Mouse (Mus musculus): ENCODE measurements around the gene Snip1.
A peak's percentile ranks its signal among the peaks of the same experiment; 100 is the strongest.

Gene Snip1

DNA sequence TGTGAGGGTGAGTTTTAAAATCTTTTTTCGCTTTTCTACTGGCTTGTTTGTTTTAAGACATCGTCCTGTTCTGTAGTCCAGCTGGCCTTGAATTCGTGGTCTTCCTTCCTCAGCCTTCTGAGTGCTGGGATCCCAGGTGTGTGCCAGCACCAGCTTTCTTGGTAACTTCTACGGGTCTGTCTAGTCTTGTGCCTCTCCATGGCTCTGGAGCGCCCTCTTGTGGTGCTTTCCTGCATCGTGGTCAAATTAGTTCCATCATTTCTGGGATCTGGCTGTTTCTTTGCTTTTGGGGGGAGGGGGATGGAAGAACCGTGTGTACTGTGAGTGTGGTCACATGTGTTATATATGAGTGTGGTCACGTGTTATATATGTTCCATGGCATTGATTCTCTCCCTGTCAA lies 33.0 kb downstream of the Snip1 start:
- DNase-seq (ENCODE audit: low spot score in 2 of 2): peak; percentile 63 to 85

DNA sequence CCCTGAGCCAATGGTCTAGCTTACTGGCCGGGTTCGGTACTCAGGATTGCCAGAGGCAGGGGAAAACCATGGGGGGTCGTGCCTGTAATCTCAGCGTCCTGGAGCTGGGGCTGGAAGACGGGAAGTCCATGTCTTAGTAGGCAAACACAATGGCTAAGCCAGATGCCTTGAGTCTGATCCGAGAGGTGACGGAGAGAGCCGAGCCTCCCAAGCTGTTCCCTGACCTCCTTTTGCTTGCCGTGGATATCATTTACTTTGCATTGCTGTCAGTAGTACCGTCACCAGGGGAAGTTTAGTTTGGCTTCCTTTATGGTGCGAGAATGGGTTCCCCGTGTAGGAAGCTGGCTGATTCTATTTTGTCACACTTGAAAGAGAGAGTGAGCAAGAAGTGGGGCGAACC lies 34.9 kb downstream of the Snip1 start:
- DNase-seq (ENCODE audit: low spot score in 2 of 2): no peak

DNA sequence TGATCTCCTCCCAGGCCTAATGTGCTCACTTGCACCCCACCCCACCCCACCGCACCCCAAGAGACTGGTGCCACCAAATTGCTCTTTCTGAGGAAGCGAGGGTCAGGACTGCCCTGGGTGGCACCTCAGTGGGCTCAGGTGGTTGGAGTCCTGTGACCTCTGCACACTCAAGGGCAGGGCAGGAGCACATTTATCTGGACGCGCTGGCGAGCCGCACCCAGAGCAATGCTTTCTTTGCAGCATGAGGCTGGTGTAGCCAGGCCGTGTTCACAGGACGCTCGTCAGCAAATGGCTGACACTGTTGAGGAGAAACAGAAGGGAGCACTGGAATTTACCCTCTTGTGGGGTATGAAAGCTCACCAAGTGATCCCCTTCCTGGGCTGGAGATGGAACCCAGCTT lies 38.9 kb downstream of the Snip1 start:
- DNase-seq (ENCODE audit: low spot score in 2 of 2): no peak

DNA sequence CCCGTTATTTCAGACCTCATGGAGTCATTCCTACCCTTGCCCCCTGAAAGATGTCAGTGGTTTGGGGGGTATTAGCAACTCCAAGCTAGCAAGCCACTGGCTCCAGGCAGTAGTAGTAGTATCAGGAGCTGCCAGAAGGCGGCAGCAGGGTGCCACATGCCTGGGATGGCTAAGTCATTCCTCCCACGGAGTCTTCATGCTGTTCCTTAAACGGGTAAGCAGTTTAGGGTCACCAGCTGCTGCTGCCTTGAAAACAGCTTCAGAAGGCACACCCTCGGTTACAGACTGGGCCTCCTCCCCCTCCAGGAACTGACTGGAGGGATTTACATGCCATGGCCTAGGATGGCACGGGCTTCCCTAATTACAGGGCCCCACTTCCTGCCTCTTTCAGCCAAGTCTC lies 48.2 kb downstream of the Snip1 start:
- DNase-seq (ENCODE audit: low spot score in 2 of 2): peak; percentile 79 to 84

DNA sequence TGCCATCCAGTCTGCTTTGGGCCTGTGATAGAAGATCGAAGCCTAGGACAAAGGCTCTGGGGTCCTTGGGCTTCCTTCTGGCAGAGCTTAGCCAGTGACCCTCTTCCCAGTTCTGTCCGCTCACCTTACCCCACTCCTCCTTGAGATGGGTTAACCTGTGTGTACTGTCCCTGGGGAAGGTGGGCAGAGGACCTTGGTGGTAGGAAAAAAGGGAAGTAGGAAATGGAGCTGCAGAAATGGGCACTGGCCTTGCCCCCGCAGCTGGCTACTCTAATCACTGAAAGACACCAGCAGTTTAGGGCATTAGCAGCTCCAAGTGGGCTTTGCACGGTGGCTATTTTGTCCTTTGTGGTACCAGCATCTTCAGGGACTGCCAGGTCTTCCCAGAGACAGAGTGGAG lies 48.6 kb downstream of the Snip1 start:
- no peak for DNase-seq (ENCODE audit: low spot score in 2 of 2)

DNA sequence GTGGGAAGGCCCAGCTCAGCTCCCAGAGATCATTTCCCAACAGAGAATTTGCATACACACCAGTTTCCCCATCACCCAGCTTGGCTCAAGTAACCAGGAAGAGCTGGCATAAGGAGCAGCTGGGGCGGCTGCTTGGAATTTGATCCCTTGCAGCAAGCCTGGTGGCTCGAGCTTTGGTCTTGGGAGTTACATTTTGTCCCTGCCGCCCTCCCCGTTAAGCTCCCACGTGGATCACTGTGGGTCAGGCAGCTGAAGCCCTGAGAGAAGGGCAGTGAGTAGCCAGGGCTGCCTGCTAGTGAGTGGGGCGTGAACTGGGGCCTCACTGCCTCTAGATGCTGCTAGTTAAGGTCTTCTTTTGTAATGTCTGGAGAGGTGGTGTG lies 49.2 kb downstream of the Snip1 start:
- DNase-seq (ENCODE audit: low spot score in 2 of 2): no peak

DNA sequence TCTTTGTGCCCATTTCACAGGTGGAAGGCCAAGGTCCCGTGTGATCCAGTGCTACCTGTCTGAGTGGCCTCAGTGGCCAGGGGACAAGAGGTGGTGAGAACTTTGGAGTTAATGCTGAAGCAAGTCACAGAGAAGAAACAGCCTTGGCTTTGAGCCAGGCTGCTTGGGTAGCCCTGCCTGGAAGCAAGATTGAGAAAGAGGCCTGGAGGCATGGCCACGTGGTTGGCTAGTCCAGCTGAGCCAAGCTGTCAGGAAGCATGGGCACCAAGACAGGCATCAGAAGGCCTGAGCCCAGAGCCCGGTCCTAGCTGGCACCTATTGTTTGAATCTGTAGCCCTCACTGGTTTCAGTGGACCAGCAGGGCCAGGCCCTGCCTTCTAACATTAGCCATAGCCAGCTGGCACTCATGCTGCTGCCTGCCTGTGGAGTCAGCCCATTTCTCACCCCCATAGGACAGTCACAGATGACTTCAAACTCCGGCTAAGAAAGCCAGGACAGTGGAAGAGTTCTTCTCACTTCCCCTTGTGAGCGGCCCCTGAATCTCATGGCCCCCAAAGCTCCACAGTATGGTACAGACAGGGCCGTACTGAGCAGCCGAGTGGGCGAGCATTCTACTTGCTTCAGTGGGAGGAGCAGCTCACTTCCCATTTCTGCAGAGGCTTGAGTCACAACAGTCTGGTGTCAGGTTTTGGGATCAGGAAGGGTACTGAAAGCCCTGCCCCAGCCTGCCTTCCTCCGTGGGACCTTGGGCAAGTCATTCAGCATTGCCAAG lies 49.8 kb downstream of the Snip1 start:
- DNase-seq (ENCODE audit: low spot score in 2 of 2): no peak

DNA sequence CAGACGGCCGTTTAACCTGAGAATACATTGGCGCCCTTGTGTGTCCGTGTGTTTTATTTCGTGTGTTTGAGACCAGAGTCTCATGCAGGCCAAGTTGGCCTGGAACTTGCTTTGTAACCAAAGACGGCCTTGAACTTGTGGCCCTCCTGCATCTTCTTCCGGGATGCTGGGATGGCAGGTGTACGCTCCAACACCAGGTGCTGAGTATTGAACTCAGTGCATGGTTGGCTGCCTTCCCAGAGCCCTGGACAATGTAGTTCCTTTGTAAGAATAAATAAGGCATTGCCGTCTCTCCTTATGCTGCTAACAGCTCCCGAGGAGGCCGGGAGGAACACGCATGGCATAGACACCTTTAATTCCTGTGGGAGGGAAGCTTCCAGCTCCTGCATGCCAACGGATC lies 50.5 kb downstream of the Snip1 start:
- DNase-seq (ENCODE audit: low spot score in 2 of 2): no peak

DNA sequence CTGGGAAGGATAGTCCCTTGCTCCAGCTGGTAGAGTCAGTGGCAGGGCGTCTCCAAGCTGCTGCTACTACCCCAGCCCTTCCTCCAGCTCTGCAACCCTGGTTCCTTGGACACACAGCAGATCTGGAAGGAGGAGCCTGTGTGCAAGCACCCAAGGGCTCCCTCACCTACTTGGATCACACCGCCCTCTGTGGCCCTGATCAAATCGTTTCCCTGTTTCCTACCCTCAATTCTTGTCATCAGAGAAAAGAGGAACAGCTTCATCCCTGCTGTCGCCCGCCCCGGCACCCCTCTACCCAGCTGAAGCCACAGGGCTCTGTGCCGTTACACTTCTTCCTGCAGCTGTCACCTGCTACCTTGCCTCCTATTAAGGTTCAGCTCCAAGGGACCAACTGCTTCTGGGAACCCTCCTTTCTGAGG lies 51.4 kb downstream of the Snip1 start:
- no peak for DNase-seq (ENCODE audit: low spot score in 2 of 2)

DNA sequence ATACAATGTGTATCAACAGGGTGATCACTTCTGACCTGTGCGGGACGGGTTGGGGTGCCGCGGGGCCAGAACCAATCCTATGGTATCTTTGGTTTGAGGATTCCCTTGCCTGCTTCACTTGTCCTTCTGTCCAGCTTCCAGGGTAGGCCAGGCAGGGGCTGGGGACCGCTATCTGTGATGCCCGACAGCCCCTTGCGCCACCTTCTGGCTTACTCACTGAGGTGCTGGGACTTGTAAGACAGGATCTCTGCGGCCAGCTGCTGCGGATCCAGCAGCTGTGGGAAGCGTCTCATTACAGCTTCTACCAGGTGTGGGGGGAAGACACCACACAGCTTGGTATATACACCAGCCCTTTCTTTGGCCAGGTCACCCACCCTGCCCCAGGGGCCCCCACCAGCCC lies 52.6 kb downstream of the Snip1 start:
- DNase-seq (ENCODE audit: low spot score in 2 of 2): no peak

DNA sequence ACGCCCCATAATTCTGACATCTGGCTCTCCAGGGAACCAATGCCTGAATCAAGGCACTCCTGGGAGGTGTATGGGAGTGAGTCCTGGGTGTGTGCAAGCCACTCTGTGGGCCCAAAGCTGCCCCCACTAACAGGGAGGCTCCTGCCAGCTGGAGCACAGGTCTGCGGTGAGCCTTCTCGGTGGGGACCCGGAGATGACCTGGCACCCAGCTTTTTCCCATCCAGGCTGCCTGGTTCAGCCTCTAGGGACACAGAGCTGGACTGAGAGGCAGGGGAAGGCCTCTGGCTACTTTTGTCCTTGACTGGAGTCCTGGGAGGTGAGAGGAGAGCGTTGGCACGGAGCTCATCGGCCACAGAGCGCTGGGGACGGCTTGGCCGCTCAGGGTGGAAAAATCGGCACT lies 53.2 kb downstream of the Snip1 start:
- DNase-seq (ENCODE audit: low spot score in 2 of 2): no peak

DNA sequence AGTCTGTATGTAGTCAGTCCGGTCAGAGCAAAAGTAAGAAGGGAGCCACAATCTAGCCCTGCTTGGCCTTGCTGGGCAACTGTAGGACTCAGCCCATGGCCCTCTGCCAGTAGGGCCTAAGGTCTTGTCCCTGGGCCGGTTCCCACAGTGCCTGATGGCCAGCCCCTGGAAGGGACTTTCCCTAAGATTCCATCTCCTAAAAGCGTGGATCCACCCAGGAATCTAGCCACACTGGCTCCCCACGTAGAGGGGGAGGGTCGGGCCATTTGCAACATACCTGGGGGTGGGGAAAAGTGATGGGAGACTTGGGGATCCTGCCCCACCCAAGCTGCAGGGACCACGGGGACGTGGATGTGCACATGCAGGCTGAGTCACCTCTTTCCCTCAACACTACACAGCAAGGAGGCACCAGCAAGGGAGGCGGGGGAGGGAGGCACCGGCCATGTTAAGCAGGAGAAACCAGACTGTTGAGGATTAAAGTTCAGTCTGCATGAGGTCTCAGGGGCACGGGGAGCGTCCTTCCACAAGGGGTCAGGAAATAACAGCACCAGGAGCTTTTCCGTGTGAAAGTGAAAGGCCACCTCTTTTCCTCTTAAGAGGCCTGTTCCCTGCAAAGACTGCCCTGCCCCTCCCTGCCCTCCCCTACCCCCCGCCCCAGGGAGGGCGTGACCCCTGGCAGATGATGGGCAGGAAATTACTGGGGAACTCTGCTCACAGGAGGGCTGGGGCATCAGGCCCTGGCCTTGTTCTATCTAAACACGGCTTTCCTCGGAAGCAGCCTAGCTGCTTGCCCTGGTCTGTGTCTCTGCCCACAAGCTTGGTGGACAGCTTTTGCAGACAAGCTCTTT lies 56.2 kb downstream of the Snip1 start:
- no peak for DNase-seq (ENCODE audit: low spot score in 2 of 2)

DNA sequence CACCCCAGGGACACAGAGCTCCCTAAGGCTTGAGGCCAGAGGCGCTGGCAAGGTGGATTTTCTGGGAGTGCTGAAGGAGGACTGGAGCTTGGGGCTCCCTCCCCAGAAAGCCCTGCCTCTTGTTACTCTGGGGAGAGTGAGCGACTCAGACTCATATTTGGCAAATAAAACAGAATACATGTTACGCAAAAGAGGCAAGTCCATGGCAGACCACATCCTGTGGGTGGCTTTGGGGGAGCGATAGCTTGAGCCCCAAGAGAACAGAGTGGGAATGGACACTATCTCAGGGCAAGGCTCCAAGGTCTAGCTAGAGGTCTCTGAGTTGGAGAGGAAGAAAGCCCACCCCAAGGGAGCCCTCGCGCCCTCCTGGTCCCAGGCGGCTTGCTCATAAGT lies 56.8 kb downstream of the Snip1 start:
- no peak for DNase-seq (ENCODE audit: low spot score in 2 of 2)
